Mouse (Mus musculus) B cell, adult (primary cell): ENCODE measurements around the gene Gm20896. TPM values are rescaled to one million over a fixed set of nuclear protein-coding genes. Genes with fewer than 3 reads are reported as not detected.

Source experiments
- total RNA-seq: library from RNA; stranded (reverse); gene quantifications from 4 replicates; pipeline ENCODE4 v1.2.4, GENCODE M21; 2023; ENCODE audit not compliant: inconsistent age

The Gm20896 gene
- not detected in 4 replicates for total RNA-seq

DNA sequence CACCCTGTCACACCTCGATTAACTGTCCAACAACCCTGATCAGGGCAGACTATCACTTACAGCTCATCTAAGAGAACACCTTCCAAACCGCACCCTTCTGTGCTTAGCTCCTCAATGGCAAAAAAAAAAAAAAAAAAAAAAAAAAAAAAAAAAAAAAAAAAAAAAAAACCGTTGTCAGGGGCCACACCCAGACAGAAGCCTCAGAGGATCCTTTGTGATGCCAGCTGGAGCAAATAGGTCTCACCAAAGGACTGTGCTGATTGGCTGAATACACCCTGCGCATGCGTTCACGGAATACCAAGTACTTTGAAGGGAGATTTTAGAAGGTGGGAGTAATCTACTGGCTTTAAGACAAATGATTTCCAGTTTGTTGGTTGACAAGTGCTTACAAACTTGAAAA lies at the start of gene Gm20896:
Gene Gm20896, minus strand, starts transcription at position 101 of the 400 bp plus-strand sequence.

